Mouse (Mus musculus) embryonic facial prominence, embryonic 12.5 days (tissue): ENCODE measurements around the gene Mipep. TPM values are rescaled to one million over a fixed set of nuclear protein-coding genes. Genes with fewer than 3 reads are reported as not detected.

ENCODE experiments used
- ATAC-seq: fragments of 200-750 bp; cut with Nextera tagmentation; 2 replicates; pipeline ENCODE4 v1.8.0; 2017; ENCODE audit not compliant: insufficient number of reproducible peaks, insufficient read depth, low FRiP score, low TSS enrichment
- H3K27ac ChIP-seq: fragments of 300-500 bp; sonication (generic); 2 replicates; pipeline ENCODE4 v1.5.1; 2016; ENCODE audit warnings: mild to moderate bottlenecking
- H3K27me3 ChIP-seq: fragments of 300-500 bp; sonication (generic); 2 replicates; pipeline ENCODE4 v1.6.1; 2016; ENCODE audit warnings: mild to moderate bottlenecking, moderate library complexity
- H3K36me3 ChIP-seq: fragments of 300-500 bp; sonication (generic); 2 replicates; pipeline ENCODE4 v1.6.1; 2016; ENCODE audit warnings: mild to moderate bottlenecking
- H3K4me1 ChIP-seq: fragments of 300-500 bp; sonication (generic); 2 replicates; pipeline ENCODE4 v1.6.1; 2016
- H3K4me2 ChIP-seq: fragments of 300-500 bp; sonication (generic); replicated peaks from 2 replicates; pipeline ENCODE4 v1.6.1; 2016; ENCODE audit warnings: mild to moderate bottlenecking, moderate library complexity
- H3K4me3 ChIP-seq: fragments of 300-500 bp; sonication (generic); 2 replicates; pipeline ENCODE4 v1.5.1; 2016; ENCODE audit warnings: mild to moderate bottlenecking
- H3K9ac ChIP-seq: fragments of 300-500 bp; sonication (generic); 2 replicates; pipeline ENCODE4 v1.6.1; 2016; ENCODE audit warnings: mild to moderate bottlenecking, moderate library complexity
- H3K9me3 ChIP-seq: fragments of 300-500 bp; sonication (generic); 2 replicates; pipeline ENCODE4 v1.6.1; 2016; ENCODE audit warnings: mild to moderate bottlenecking, moderate library complexity
- WGBS: fragments of 180-500 bp; shearing (Covaris S2); methylation state at CpG from one replicate; pipeline ENCODE4 v1.1.7; 2016; 5-methylcytosine and 5-hydroxymethylcytosine counted together
- polyA plus RNA-seq: library from polyadenylated mRNA; unstranded; fragments of >200 nt; fragmentation: Nextera tagmentation; extraction: Ambion mirVana; gene quantifications from 2 replicates; pipeline ENCODE4 v1.2.1, GENCODE M21; 2016

Mipep gene
- polyA plus RNA-seq, 1 experiment from 2014 or later = 25.1 TPM

GRCm38 (mm10) chr14:60882681-60883080, 98.3 kb downstream of the Mipep start:
- no peak for ATAC-seq

GRCm38 (mm10) chr14:60885361-60885950, 101.1 kb downstream of the Mipep start:
- peaks cover 5% of the 10 kb centered on the region; the same call in 1 of the 2 replicates for H3K36me3 ChIP-seq
- H3K4me3 ChIP-seq = no peak overlapping the region
- no peak overlapping the region for H3K27ac ChIP-seq
- H3K27me3 ChIP-seq = no peaks in the 10 kb centered on the region
- no peak overlapping the region for H3K9ac ChIP-seq
- H3K4me1 ChIP-seq = no peaks in the 10 kb centered on the region
- H3K4me2 ChIP-seq = no peak overlapping the region
- 50% methylated on average over 6 of the region's 6 CpGs for WGBS
- peaks cover 5% of the 10 kb centered on the region; the same call in 1 of the 2 replicates for H3K9me3 ChIP-seq
- no peak for ATAC-seq

More at GRCm38 (mm10) chr14:60882681-60883080, 98.3 kb downstream of the Mipep start:
- Histone ChIP-seq H3K4me3 (no peak overlapping the region), H3K27me3 (no peaks in the 10 kb centered on the region), H3K4me2 (no peak overlapping the region), H3K36me3 (peaks cover 5% of the 10 kb centered on the region; the same call in 1 of the 2 replicates), H3K9me3 (peaks cover 5% of the 10 kb centered on the region; the same call in 1 of the 2 replicates), H3K9ac (no peak overlapping the region), H3K27ac (no peak overlapping the region), H3K4me1 (no peaks in the 10 kb centered on the region)
- 83% methylated on average over 4 of the region's 4 CpGs for WGBS

GRCm38 (mm10) chr14:60893882-60894281, 109.5 kb downstream of the Mipep start:
- no peaks in the 10 kb centered on the region for H3K27me3 ChIP-seq
- no peak for ATAC-seq
- no peak overlapping the region for H3K4me2 ChIP-seq
- H3K4me3 ChIP-seq = no peak overlapping the region
- H3K9ac ChIP-seq = no peak overlapping the region
- H3K4me1 ChIP-seq = 0 out of 2 replicates have a peak, but pooled peaks cover 5% of the 10 kb centered on the region
- H3K9me3 ChIP-seq = no peaks in the 10 kb centered on the region
- no peak overlapping the region for H3K27ac ChIP-seq
- 93% methylated on average over 10 of the region's 10 CpGs for WGBS
- H3K36me3 ChIP-seq = no peaks in the 10 kb centered on the region

DNA sequence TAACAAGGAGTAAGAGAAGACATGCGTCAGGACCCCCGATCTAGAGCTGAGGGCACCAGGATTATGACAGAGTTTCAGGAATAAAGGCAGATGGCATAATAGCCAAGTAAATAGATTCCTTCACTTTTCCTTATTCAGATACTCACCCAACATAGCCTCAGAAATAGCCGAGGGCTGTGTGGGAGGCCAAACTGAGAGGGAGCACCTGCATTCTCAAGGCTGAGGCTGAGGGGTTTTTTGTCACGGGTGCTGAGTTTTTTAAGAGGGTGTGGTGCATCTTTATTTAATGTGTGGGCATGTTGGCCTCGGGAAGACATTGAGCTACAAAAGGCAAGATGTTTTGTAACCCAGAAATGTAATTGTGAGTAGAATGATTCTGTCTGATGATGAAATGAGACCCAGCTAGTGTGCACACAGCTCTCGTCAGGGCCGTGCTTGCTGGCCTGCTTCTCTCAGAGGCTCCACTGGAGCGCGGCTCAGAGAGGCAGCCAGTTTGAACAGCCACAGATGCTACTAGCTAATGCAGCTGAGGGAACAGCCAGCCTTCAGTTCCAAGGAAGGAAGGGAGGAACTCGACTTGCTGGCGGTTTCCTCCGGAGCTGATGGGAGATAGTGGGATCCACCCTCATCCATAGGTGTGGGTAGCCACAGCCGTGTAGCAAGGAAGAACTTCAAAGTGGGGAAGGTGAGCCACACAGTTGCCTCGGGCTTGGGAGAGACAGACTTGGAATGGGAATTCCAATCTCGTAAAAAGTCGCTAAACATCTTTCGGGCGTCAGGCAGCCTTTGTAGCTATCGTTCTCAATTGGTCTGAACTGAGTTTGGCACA, 111.0 kb downstream of the Mipep start:
- 0 out of 2 replicates have a peak, but pooled peaks cover 5% of the 10 kb centered on the region for H3K4me1 ChIP-seq
- H3K36me3 ChIP-seq = no peaks in the 10 kb centered on the region
- H3K27me3 ChIP-seq = no peaks in the 10 kb centered on the region
- H3K27ac ChIP-seq = no peak overlapping the region
- WGBS = 73% methylated on average over 19 of the region's 19 CpGs
- no peak for ATAC-seq
- H3K4me2 ChIP-seq = no peak overlapping the region
- H3K9ac ChIP-seq = no peak overlapping the region
- no peak overlapping the region for H3K4me3 ChIP-seq
- H3K9me3 ChIP-seq = no peaks in the 10 kb centered on the region

DNA sequence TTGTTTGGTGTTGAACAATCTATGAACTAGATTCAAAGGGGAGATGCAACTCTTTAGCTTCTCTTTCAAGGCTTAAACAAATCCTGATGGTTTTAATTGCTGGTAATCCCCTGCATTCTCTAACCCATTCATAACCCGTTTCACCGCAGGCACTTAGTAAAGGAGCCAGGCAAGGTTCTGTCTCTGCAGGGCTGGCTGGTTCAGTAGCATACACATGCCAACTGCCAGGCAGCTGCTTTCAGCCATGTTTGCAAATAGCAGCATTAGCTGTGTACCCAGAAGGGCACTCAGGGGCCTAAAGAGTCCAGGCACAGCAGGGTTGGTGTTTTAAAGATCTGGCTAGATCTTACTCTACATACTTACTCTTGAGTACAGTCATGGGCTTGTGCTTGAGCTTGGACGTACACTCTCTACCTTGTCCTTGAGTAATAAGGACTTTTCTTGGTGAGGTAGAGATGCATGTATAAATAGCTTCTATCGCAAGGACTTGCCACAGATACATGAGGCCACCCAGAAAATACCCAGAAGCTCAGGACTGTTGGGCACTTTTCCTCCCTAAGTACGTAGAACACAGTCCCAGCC, 113.8 kb downstream of the Mipep start:
- H3K9ac ChIP-seq = no peak overlapping the region
- no peaks in the 10 kb centered on the region for H3K9me3 ChIP-seq
- H3K4me1 ChIP-seq = 0 out of 2 replicates have a peak, but pooled peaks cover 5% of the 10 kb centered on the region
- 75% methylated on average over 5 of the region's 5 CpGs for WGBS
- H3K36me3 ChIP-seq = no peaks in the 10 kb centered on the region
- no peaks in the 10 kb centered on the region for H3K27me3 ChIP-seq
- no peak for ATAC-seq
- no peak overlapping the region for H3K4me3 ChIP-seq
- H3K4me2 ChIP-seq = no peak overlapping the region
- no peak overlapping the region for H3K27ac ChIP-seq

DNA sequence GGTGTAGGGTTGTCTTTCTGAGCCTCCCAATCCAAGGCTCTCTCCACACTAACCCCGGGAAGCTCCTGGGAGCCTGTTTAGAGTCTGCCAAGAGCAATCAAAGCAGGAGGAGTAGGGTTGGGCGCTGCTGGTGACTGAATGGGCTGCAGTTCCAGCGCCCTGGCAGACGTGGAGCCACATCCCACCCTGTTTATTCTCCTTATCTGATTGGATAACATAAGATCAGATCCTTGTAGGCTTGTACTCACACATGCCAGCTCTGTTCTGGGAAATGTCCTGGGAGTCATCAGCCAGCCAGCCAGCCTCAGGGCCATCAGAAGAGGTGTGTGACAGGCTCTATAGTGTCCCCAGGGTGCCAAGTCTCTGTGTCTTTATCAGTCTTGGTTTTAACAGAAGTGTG, 120.1 kb downstream of the Mipep start:
- Histone ChIP-seq H3K4me2 (no peak overlapping the region), H3K4me1 (no peaks in the 10 kb centered on the region), H3K27ac (no peak overlapping the region), H3K36me3 (peaks cover 8% of the 10 kb centered on the region; the same call in 1 of the 2 replicates), H3K27me3 (no peaks in the 10 kb centered on the region), H3K9me3 (no peaks in the 10 kb centered on the region), H3K4me3 (no peak overlapping the region), H3K9ac (no peak overlapping the region)
- ATAC-seq = no peak
- WGBS = 82% methylated on average over 4 of the region's 4 CpGs

DNA sequence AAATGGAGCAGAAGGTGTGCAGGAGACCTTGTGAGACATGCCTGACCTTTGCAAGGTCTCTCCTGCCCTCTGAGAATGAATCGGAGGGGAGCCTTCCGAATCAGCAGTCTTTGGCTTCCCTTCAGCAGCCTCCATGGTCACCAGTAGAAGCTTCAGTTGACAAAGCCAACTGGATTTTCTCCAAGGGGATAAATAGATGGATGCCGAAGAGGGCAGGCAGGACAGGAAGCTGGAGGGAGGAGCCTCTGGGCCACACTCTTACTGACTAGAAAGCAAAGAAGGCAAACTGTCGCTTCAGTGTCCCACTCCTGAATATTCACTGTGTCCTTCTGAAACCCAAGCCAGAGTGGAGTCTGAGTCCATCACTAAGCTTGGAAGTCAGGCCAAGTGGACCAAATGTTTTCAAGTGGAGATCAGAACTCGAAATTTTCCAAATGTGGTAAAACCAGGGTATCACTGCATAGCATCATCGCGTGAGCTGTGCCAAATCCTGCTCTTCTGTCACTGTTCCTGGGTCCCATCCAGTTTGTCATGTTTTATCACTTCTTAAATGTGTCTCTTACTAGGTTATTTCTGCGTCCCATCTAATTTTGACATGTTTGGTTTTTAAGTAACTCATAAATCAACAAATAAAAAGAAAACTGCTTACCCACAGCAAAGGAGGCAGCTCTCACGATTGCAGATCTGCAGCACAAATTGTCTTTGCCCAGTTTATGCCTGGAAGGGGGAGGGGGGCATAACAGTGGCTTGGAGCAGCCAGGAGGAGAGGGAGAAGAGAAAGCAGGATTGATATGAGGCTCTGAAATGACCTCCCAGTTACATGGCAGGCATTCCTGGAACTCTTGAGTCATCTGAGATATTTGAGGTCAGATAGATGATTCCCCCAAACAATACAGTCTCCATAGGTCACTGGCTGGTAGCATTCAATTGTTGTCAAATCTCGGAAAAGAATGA, 122.3 kb downstream of the Mipep start:
- Histone ChIP-seq H3K27me3 (no peaks in the 10 kb centered on the region), H3K27ac (no peak overlapping the region), H3K4me2 (no peak overlapping the region), H3K36me3 (peaks cover 8% of the 10 kb centered on the region; the same call in 1 of the 2 replicates), H3K4me1 (no peaks in the 10 kb centered on the region), H3K4me3 (no peak overlapping the region), H3K9ac (no peak overlapping the region), H3K9me3 (no peaks in the 10 kb centered on the region)
- WGBS = 84% methylated on average over 10 of the region's 10 CpGs
- no peak for ATAC-seq

DNA sequence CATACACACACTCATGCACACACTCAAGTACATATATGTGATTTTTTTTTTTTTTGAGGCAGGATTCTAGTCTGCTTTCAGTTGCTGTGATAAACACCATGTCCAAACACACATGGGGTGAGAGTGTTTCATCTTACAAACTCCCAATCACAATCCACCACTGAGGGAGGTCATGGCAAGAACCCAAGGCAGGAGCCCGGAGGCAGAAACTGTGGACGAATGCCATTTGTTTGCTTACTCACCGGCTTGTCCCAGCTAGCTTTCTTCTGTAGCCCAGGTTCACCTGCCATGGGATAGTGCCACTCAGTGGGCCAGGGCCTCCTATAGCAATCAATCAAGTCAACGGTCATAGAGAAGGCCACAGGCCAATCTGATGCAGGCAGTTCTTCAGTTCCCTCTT, 125.0 kb downstream of the Mipep start:
- Histone ChIP-seq H3K4me2 (no peak overlapping the region), H3K27ac (no peak overlapping the region), H3K9me3 (no peaks in the 10 kb centered on the region), H3K4me3 (no peak overlapping the region), H3K9ac (no peak overlapping the region), H3K27me3 (no peaks in the 10 kb centered on the region), H3K36me3 (peaks cover 2% of the 10 kb centered on the region; the same call in 1 of the 2 replicates), H3K4me1 (peaks cover 10% of the 10 kb centered on the region; the same call in 1 of the 2 replicates)
- no peak for ATAC-seq
- WGBS = 91% methylated on average over 4 of the region's 4 CpGs

DNA sequence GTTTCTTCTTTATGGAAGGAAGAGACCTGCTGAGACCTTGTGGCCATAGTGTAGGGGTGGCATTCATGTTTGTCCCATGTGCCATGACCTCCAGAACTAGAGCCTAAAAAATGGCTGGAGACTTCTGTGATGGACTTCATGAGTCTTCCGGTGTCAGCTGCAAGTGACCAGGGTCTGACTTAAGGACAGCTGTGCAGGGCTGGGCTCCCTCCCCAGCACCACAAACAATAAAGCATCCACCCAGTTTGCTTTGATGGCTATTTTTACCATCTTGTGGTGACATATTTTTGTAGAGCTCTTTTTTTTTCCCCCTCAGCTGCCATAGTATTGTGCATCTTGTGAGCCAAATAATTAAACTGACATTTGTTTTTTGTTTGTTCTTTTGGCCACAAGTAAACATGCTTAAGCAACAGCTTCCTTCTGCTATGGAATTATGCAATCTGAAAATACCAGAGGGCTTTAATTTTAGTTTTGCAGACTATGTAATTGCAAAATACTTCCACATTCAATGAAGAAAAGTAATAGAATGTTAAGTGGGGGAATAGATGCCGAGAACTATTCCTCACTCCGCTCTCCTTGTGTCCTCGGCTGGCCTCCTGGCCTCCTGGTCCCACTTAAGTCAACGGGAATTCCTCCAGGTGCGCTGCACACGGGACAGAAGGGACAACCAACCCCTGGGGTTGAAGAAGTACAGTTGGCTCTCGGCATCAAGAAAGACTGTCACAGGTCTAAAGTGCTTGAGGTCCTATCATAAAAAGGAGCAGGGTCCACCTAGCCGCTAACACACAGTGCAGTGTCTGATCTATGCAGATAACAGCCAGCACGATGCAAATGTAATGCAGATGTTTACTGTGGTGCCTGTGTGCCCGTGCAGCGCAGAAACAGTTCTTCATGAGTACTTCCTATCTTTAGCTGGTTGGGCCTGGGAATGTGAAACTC, 126.4 kb downstream of the Mipep start:
- H3K36me3 ChIP-seq = no peaks in the 10 kb centered on the region
- H3K27me3 ChIP-seq = no peaks in the 10 kb centered on the region
- peaks cover 10% of the 10 kb centered on the region; the same call in 1 of the 2 replicates for H3K4me1 ChIP-seq
- WGBS = 72% methylated on average over 12 of the region's 12 CpGs
- no peak for ATAC-seq
- H3K4me3 ChIP-seq = no peak overlapping the region
- no peak overlapping the region for H3K27ac ChIP-seq
- no peak overlapping the region for H3K4me2 ChIP-seq
- H3K9ac ChIP-seq = no peak overlapping the region
- no peaks in the 10 kb centered on the region for H3K9me3 ChIP-seq

- no peak for ATAC-seq
- no peak overlapping the region for H3K4me3 ChIP-seq
- 0 out of 2 replicates have a peak overlapping the region, but pooled peaks have one; percentile 25 for H3K27ac ChIP-seq
- no peak overlapping the region for H3K4me2 ChIP-seq
- no peak overlapping the region for H3K9ac ChIP-seq
- H3K4me1 ChIP-seq = peaks cover 25% of the 10 kb centered on the region
- H3K27me3 ChIP-seq = no peaks in the 10 kb centered on the region
- 18% methylated on average over 8 of the region's 8 CpGs for WGBS
- H3K9me3 ChIP-seq = no peaks in the 10 kb centered on the region
- H3K36me3 ChIP-seq = no peaks in the 10 kb centered on the region
These were observed 128.7 kb downstream of the Mipep start for GRCm38 (mm10) chr14:60912981-60913468.
